Mouse (Mus musculus): ENCODE results near the gene Hmg20b. TPM values are rescaled to one million over a fixed set of nuclear protein-coding genes. Genes with fewer than 3 reads are reported as not detected.
A peak's percentile ranks its signal among the peaks of the same experiment; 100 is the strongest.

Hmg20b gene
- total RNA-seq, 2 experiments from 2014 or later, result 24.0 to 40.0 TPM

DNA sequence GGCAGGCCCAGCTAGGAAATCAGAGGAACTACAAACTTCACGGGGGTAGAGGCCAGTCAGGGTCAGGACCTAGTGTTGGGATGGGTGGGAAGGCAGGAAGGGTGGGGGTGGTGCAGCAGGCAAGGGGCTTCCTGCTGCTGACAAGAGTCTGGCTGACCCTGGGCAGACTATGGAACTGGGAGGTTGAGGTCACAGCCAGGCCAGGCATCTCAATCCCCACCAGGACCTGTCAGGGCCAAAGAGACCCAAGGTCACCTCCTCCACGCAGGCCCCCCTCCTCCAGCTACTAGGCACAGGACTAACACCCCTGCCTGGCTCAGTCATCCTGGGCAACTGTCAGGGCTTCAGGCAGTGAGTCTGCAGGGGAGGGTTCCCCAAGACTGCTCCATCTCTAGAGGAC is 22.3 kb downstream of the Hmg20b start:
- no peak for DNase-seq (ENCODE audit: low spot score in 2 of 2)

DNA sequence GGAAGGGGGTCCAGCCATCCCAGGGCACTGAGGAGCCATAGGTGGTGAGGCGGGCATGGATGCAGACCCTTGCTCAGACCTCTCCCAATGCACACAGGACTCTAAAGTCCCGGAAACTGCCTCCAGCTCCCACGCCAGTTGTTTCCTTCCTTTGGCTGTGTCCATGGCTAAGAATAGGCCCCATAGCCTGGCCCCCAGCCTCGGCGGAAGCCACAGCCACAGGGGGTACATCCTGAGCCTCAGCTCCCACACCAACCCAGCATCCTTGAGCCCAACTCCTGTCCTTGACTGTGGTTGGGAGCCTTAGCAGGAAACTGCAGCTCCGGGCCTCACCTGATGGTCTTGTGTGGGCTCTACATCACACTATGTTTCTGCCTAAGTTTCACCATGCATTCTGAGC is 23.4 kb downstream of the Hmg20b start:
- DNase-seq (ENCODE audit: low spot score in 2 of 2), result no peak

DNA sequence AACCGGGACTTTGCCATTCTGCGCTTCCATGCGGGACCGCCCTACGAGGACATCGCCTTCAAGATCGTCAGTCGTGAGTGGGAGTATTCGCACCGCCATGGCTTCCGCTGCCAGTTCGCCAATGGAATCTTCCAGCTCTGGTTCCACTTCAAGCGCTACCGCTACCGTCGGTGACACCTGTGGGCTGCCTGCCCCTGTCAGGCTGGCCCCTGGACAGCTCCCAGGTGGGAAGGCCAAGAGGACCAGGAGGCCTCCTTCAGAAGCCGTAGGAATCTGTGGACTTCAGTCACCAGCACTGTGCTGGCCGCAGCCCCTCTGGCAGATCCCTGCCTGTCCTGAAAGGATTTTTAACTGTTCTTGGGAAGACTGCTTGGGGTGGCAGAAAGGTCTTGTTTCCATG is 24.5 kb downstream of the Hmg20b start:
- DNase-seq (ENCODE audit: low spot score in 2 of 2), result no peak

DNA sequence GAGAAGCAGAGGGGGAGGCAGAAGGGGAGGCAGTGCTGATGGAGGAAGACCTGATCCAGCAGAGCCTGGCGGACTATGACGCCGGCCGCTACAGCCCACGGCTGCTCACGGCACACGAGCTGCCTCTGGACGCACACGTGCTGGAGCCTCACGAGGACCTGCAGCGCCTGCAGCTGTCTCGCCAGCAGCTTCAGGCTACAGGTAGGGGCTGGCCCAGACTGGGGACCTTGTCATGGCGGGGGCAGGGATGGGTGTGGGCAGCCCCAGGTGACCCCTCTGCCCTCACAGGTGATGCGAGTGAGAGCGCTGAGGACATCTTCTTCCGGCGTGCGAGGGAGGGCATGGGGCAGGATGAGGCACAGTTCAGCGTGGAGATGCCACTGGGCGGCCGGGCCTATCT is 25.1 kb downstream of the Hmg20b start:
- no peak for DNase-seq (ENCODE audit: low spot score in 2 of 2)

DNA sequence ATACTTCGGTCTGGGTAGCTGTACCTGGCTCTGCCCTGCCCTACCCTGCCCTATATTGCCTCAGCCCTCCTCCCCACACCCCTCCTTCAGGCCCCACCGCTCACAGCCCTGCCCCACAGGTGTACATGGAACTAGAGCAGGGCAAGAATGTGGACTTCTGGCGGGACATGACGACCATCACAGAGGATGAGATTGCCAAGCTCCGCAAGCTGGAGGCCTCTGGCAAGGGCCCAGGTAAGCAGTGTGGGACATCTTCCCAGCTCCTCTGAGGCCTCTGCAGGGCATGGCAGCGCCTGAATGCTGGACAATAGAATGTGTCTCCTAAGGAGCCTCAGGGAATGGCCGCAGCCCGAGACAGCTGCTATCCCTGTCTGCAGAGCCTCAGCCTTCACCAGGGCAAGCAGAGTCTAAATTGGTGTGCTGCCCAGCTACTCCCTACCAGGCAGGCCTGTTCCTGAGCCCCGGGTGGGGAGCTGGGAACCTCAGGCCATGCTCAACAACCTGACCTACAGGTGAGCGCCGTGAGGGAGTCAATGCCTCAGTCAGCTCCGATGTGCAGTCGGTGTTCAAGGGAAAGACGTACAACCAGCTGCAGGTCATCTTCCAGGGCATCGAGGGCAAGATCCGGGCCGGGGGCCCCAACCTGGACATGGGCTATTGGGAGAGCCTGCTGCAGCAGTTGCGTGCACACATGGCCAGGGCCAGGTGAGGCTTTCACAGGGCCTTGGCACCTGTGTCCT is 26.3 kb downstream of the Hmg20b start:
- DNase-seq (ENCODE audit: low spot score in 2 of 2), result no peak

DNA sequence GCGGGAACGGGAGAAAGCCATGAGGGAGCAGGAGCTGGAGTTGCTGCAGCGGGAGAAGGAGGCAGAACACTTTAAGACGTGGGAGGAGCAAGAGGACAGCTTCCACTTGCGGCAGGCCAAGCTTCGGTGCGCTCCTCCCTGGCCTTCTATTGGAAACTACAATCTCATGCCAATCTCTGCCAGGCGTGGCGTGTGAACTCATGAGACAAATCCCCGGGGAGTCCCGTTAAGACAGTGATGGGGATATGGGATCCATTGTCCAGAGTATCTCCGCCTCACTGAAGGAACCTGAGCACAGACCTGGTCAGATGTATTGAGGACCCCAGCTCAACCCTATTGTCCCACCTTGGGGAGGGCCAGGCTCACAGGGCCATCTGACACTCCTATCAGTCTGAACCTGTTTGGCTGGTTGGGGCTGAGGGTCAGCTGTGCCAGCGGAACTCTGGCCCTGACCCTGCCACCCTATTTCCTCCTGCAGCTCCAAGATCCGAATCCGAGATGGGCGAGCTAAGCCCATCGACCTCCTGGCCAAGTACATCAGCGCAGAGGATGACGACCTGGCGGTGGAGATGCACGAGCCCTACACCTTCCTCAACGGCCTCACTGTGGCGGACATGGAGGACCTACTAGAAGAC is 27.0 kb downstream of the Hmg20b start:
- DNase-seq (ENCODE audit: low spot score in 2 of 2), result no peak

DNA sequence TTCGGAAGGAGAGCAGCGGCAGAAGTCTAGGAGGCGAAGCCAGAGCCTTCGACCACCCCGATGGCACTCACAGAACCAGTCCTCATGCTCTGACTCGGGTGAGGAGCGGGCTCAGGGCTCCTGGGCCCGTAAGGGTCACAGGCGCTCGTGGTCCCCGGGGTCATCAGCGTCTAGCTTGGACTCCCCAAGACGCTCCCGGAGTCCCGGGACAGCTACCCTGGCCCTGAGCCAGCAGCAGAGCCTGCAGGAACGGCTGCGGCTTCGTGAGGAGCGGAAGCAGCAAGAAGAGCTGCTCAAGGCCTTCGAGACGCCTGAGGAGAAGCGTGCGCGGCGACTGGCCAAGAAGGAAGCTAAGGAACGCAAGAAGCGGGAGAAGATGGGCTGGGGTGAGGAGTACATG is 27.8 kb downstream of the Hmg20b start:
- DNase-seq (ENCODE audit: low spot score in 2 of 2), result no peak

DNA sequence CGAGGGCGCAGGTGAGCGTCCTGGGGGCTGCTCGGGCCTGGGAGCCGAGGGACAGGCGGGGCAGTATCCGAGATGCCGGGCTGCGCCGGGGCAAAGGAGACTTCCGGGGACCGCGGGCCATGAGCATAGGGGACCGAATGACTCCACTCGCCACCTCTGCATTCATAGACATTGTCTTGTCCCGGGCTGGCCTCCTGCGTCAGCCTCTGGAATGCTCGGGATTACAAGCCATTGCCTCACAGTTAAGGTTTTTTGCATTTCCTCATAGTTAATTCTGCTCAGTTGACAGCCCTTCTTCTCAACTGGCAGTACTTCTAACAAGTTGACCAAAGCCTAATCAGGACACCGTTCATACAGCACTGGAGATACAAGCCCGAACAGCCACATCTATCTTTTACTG is 28.8 kb downstream of the Hmg20b start:
- DNase-seq (ENCODE audit: low spot score in 2 of 2), result no peak

DNA sequence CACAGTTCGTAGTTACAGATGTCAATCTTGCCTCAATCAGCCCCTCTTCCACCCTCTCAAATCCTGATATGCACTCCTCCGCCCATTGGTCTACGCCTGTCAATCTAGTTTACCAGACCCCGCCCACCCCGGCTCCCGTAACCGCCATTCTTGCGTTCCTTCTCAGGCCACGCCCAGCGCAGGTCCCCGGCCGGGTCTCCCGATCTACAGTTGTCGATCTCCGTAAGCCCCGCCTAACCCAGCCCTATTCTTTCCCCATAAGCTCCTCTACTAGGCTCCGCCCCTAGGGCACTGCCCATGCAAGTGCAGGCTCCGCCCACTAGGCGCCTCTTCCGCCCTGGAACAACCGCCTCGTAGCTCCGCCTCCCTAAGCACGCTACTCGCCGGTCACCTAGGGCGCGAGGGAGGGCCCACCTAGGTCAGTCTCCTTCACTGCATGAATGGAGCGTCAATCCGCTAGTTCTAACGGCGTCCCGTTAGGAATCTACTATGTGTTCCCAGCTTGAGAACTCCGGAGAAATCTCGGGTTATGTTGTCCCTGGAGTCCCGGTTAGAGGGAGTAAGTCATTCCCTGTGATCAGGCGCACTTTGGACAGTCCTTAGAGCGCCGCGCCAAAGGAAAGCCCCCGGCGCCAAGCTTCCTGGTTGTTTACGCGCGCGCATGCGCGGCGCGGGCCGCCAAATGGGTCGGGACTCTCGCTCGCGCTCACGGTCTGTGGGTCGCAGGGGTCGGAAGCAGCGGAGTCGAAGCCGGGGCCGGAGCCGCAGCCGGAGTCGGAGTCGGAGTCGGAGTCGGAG is 29.5 kb downstream of the Hmg20b start, which contains the start of gene Cactin:
Gene Cactin, plus strand, starts transcription at position 554 of the 798 bp plus-strand sequence.
- DNase-seq (ENCODE audit: low spot score in 2 of 2), result peak; percentile 99 to 100

DNA sequence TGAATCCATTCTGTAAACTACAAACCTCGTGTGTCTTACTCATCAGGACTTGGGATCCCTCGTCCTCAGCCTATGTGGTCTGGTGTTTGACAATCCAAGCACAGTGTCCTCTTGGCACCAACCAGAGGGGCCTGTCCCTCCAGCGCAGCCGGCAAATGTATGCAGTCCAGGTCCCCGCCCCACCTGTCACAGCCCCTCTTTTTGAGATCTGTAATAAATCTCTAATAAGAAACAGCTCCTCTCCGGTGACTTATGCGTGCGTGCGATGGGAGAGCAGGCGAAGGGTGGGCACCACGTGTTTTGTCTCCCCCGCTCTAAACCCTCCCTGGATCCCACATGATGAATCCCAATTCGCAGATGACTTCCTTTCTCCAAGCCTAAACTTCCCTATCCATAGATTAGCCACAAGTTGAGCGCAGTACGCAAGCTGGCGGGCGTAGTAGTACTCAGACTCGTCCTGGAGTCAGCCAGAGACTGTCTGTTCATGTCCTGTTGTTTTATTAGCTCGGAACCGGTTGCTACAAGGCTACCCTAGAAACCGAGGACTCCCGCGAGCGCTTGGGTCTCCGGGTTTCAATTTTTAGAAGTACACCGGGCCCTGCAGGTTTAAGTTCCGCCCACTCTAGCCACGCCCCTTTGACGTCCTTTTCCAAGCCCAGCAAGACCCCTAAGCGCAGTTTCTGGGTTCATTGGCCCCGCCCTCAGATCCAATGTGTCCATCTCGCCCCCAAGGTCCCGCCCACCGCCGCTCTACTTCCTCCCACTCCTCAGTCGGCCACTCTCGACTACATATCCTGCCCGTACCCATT is 30.3 kb downstream of the Hmg20b start:
- DNase-seq (ENCODE audit: low spot score in 2 of 2), result no peak

DNA sequence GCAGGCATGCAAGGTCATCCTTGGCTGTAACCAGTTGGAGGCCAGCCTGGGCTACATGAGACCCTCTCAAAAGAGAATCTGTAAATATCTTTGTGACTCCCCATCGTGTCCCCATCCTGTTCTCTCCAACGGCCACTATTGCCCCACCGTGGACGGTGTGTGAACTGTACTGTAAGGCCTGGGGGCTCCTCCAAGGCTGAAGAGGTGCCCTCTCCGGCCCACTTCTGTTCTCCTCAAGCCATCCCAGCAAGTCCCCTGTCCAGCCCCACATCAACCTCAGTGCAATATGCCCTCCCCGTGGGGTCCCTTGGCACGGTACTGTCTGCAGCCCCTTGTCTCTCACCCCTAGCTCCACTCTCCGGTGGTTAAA is 31.0 kb downstream of the Hmg20b start:
- no peak for DNase-seq (ENCODE audit: low spot score in 2 of 2)

DNA sequence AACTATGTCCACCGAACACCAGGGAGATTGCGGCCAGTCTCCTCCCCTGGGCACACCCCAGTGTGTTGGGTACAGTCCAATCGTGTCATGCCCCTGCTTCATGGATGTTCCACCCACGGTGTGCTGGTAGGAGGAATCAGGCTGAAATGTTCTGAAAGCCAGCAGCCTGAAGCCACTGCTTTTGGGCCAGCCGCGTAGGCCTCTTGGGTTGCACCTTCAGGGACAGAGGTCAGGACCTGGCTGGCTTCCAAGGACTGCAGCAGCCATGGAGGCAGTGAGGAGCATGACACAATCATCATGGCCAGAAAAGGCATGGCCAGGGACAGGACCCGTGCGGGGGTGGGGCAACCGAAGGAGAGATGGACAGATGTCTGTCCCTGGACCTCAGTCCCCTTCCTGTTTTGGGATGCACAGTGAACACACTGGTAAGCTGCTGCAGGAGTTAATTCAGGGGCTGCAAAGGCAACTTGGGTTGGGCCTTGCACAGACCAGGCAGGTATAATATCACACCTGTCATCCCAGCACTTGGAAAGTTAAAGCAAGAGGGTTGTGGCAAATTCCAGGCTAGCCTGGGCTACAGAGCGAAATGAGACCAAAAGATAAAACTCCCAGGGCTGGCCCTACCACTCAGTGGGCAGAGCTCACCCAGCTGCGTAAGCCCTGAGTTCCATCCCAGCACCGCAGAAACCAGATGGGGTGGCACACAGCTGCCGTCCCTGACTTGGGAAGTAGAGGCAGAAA is 31.5 kb downstream of the Hmg20b start:
- no peak for DNase-seq (ENCODE audit: low spot score in 2 of 2)

DNA sequence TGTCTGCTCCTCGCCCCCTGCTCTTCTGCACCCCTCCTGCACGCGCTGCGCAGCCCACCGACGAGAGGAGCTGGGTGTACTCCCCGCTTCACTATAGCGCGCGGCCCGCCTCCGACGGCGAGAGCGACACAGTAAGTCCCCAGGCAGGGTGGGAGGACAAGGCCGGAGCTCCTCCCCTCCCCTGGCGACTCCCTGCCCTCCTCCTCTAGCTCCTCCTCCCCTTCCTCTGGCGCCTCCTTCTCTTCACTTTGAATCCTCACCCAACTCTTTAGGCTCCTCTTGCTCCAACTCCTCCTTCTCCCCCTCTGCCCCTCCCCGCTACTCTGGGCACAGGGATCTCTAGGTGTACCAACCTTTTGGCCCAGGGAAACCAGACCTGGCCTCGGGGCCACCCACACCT is 33.0 kb downstream of the Hmg20b start:
- no peak for DNase-seq (ENCODE audit: low spot score in 2 of 2)

DNA sequence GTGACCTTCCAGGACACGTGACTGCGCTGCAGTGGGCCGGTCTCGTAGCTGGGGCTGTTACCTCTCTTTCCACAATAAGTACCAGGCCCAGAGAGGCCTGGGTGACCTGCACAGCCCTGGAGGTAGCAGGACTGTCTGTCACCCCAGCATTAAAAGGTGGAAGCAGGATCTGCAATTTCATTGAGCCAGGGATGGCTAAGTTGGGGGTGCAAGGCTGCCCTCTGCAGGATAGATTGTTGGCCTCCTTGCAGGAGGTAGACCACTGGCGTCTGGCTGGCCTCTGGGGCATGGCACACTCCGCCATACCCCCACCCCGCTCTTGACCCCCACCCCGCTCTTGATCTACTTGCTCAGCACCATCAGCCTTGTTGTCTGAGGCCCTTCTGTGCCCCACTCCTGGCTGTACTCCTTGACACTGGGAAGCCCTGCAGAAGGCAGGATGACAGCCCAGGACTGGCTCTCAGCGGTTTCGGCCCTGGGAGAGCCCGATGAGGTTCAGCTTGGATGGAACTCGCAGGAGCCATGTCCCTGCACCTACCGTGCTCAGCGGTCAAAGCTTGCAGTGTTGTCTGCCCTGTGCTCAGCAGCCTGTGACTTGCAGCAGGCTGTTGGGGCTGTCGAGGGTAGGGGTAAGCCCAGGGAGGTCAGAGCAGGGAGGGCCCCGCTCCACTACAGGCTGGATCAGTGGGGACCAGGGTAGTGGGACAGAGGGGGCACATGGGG is 33.8 kb downstream of the Hmg20b start:
- no peak for DNase-seq (ENCODE audit: low spot score in 2 of 2)

DNA sequence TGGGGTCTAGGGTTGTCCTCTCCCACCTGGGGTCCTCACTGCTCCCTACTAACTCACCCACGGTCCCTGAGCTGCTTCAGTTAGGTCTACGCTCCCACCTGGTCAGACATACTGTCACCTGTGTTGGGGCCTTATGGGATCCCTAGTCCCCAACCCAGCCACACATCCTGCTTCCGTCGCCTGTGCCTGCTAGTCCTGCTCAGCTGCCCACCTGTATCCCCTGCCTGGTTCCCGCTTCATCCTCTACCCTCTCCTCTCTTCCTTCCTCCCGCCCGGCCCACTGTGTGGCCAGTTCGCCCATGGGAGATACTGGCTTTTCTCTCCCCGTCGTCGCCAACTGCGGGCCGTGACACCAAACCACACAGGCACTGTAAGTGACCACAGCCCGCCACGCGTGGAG is 34.7 kb downstream of the Hmg20b start:
- DNase-seq (ENCODE audit: low spot score in 2 of 2), result no peak

DNA sequence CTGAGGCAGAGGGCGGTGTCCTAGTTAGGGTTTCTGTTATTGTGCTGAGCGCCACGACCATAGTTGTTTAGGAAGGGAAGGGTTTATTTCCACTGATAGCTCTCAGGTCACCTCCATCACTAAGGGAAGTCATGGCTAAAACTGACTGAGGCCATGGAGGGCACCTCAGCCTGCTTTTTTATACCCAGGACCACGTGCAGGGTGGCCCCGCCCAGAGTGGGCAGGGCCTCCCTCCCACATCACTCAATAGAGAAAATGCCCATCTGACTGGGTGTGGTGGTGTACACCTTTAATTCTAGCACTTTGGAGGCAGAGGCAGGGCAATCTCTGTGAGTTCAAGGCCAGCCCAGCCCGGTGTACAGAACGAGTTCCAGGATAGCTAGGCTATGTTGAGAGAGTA is 36.1 kb downstream of the Hmg20b start:
- DNase-seq (ENCODE audit: low spot score in 2 of 2), result no peak

DNA sequence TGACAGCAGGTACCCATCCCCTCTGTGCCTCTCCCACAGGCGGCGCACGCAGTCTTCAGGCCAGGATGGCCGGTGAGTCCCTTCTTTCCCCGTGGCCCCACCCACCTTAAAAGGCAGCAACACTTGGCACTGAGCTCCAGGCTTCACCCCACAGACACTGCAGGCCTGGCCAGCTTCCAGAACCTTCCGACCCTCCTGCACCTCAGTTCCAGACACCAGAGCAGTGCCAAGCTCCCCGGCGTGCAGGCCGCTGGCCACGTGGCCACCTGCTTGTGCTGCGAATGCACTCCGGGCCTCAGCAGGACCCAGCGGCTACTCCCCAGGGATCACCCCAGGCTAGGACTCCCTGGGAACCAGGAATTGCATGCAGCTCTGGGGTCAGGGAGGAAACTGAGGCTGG is 36.7 kb downstream of the Hmg20b start:
- no peak for DNase-seq (ENCODE audit: low spot score in 2 of 2)

DNA sequence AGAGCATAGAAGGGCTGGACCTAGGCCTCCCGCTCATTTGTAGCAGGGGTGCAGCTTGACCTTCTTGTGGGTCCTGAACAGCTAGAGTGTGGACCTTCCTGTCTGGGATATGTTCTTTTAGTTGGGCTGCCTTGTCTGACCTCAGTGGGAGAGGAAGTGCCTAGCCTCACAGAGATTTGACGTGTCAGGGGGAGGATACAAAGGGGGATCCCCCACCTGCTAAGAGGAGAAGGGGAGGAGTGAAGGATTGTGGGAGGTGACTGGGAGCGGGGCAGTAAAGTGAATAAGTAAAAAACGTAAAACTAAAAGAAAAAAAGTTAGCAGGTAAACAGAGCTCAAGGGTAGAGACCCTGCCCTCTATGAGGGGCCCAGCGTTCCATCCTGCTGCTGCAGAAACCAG is 40.7 kb downstream of the Hmg20b start:
- DNase-seq (ENCODE audit: low spot score in 2 of 2), result no peak

DNA sequence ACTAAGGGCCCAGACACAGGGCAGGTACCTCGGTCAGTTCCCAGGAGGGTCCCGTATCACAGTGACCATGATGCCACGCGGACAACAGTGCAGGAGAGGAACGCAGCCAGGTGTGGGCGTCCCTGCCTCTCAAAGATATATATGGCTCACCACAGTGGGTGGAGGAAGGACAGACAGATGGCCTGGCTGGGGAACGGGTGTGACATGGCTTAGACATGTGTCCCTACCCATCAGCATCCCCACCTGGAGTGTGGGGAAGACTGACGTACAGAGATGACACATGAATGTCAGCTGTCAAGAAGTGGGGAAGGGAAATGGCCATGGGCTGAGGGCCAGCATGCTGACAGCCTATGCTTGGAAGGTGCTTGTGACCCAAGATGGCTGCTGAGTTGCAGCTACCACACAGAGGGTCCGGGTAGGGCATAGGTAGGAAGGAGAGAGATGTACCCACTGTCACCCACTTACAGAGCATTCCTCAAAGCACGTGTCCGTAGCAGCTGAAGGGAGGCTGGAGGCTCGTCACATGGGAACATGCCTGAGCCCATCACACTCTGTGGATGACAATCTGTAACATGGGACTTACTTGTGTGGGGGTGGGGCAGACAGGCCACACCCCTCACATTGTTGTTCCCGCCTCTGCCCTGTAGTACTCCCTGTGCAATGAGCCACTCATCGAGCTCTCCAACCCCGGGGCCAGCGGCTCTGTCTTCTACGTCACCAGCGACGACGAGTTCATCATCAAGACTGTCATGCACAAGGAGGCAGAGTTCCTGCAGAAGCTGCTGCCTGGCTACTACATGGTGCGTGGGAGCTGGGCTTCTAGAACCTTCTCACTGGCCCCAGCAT is 43.2 kb downstream of the Hmg20b start:
- no peak for DNase-seq (ENCODE audit: low spot score in 2 of 2)
